Mouse (Mus musculus): ENCODE measurements at regions not wholly inside any gene's neighbourhood (a gene's known extent, or its start where the extent isn't known, plus 50 kb on each side); places are given as distances from the start of the nearest gene placed in this dataset.
"Not testable (repeated sequence)": the region's sequence is repeated elsewhere in the genome, so short reads cannot be mapped to it uniquely, and the experiment has no call there.

- no peak for ATAC-seq (ENCODE audit: poor library complexity, severe bottlenecking)
Measured at GRCm38 (mm10) chr3:36387431-36387830, 88.3 kb downstream of the Anxa5 start.

GRCm38 (mm10) chr3:36383438-36383945 is 92.2 kb downstream of the Anxa5 start:
- no peak for ATAC-seq (ENCODE audit: poor library complexity, severe bottlenecking)

- no peak for ATAC-seq (ENCODE audit: poor library complexity, severe bottlenecking)
Measured at GRCm38 (mm10) chr3:36381621-36382193, 94.0 kb downstream of the Anxa5 start.

GRCm38 (mm10) chr3:36375722-36376121 is 100.0 kb downstream of the Anxa5 start:
- no peak for ATAC-seq (ENCODE audit: poor library complexity, severe bottlenecking)

- no peak for ATAC-seq (ENCODE audit: poor library complexity, severe bottlenecking)
Measured at GRCm38 (mm10) chr3:36374939-36375338, 100.8 kb downstream of the Anxa5 start.

- ATAC-seq (ENCODE audit: poor library complexity, severe bottlenecking) = no peak
Measured at GRCm38 (mm10) chr3:36360933-36361332, 114.8 kb downstream of the Anxa5 start.

- not testable (repeated sequence) for ATAC-seq (ENCODE audit: poor library complexity, severe bottlenecking)
Measured at GRCm38 (mm10) chr3:36354201-36354600, 121.5 kb downstream of the Anxa5 start.

- no peak for ATAC-seq (ENCODE audit: poor library complexity, severe bottlenecking)
Measured at GRCm38 (mm10) chr3:36352032-36352742, 123.5 kb downstream of the Anxa5 start.

GRCm38 (mm10) chr3:36349073-36349472 is 126.6 kb downstream of the Anxa5 start:
- ATAC-seq (ENCODE audit: poor library complexity, severe bottlenecking) = no peak

- no peak for ATAC-seq (ENCODE audit: poor library complexity, severe bottlenecking)
Measured at GRCm38 (mm10) chr3:36340889-36341533, 118.9 kb upstream of the Qrfpr start.

GRCm38 (mm10) chr3:36339656-36340055 is 117.5 kb upstream of the Qrfpr start:
- ATAC-seq (ENCODE audit: poor library complexity, severe bottlenecking) = no peak

- ATAC-seq (ENCODE audit: poor library complexity, severe bottlenecking) = no peak
Measured at GRCm38 (mm10) chr3:36334279-36334678, 112.2 kb upstream of the Qrfpr start.

- no peak for ATAC-seq (ENCODE audit: poor library complexity, severe bottlenecking)
Measured at GRCm38 (mm10) chr3:36332016-36332415, 109.9 kb upstream of the Qrfpr start.

- peak; percentile 56 for ATAC-seq (ENCODE audit: poor library complexity, severe bottlenecking)
Measured at GRCm38 (mm10) chr3:36330656-36331055, 108.5 kb upstream of the Qrfpr start.

GRCm38 (mm10) chr3:36329631-36330030 is 107.5 kb upstream of the Qrfpr start:
- ATAC-seq (ENCODE audit: poor library complexity, severe bottlenecking) = no peak

GRCm38 (mm10) chr3:36328927-36329326 is 106.8 kb upstream of the Qrfpr start:
- ATAC-seq (ENCODE audit: poor library complexity, severe bottlenecking) = no peak

- ATAC-seq (ENCODE audit: poor library complexity, severe bottlenecking) = peak; percentile 84
Measured at GRCm38 (mm10) chr3:36318635-36319034, 96.5 kb upstream of the Qrfpr start.

- ATAC-seq (ENCODE audit: poor library complexity, severe bottlenecking) = no peak
Measured at GRCm38 (mm10) chr3:36311337-36311736, 89.2 kb upstream of the Qrfpr start.

- ATAC-seq (ENCODE audit: poor library complexity, severe bottlenecking) = no peak
Measured at GRCm38 (mm10) chr3:36310642-36311267, 88.6 kb upstream of the Qrfpr start.

GRCm38 (mm10) chr3:36296792-36297191 is 74.7 kb upstream of the Qrfpr start:
- no peak for ATAC-seq (ENCODE audit: poor library complexity, severe bottlenecking)

- ATAC-seq (ENCODE audit: poor library complexity, severe bottlenecking) = no peak
Measured at GRCm38 (mm10) chr3:36291971-36292370, 69.9 kb upstream of the Qrfpr start.
